Mouse (Mus musculus): ENCODE measurements around the gene Adgrv1.
A peak's percentile ranks its signal among the peaks of the same experiment; 100 is the strongest.

Adgrv1 gene

DNA sequence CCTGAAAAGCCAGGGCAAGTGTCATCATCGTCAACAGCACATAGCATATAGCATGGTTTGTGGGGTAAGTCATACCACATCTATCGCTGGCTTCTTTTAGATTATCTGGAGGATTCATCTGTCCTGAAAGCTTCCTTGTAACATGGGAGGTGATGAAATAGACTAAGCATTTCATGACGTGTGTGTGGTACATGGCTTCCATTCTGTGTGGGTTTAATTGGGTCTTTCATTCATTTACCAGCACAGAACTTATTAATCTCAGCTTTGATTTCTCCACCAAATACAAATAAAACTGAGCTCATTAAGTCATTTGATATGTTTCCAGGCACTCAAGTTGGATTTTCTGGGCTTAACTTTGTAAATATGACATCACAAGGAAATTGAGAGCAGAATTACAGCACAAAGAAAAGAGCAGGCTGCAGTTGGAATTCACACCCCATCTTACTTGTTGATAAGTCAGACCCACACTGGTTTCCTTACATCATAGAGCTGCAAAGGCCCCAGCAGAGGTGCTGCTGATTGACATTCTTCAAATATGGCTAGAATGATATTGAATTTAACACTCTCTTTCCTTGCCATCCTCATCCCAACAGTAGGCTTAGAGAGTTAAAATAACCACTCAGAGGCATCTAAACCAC lies 396.1 kb downstream of the Adgrv1 start:
- no peak for DNase-seq

GRCm38 (mm10) chr13:81234031-81234430 lies 398.9 kb downstream of the Adgrv1 start:
- no peak for DNase-seq

DNA sequence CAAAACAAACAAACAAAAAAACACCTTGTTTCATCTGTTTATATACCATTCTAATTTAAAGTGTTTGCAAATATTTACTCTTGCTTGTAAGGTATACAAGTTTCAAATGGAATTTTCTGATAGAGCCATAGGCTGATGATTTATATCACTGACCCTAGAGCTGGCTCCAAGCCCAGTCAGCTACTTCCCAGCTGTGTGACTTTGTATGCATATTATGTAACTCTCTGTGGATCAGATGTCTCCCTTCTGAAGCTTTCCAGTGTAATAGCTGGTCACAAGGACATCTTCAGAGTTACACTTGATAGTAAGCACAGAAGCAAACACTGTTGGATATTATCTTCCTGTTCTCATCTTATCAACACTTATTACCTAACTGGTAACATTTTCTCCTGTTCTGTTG lies 400.1 kb downstream of the Adgrv1 start:
- DNase-seq: no peak

DNA sequence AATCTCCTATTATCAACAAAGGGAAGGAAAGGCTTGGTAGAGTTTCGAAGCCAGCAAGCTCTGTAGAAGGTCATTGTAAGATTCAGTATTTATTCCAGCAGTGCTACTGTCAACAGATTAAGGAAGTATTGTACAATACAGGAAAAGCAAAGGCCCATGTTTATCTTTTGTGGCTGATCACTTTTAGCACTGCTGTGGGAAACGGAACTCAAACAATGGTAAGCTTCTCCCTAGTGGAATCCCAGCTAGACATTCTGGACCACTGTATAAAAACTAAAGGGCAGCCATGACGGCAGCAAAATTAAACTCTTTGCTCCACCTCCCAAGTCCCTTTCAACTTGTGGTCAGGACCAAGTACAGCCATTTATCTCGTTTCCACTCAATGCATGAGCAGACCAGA lies 402.8 kb downstream of the Adgrv1 start:
- no peak for DNase-seq

DNA sequence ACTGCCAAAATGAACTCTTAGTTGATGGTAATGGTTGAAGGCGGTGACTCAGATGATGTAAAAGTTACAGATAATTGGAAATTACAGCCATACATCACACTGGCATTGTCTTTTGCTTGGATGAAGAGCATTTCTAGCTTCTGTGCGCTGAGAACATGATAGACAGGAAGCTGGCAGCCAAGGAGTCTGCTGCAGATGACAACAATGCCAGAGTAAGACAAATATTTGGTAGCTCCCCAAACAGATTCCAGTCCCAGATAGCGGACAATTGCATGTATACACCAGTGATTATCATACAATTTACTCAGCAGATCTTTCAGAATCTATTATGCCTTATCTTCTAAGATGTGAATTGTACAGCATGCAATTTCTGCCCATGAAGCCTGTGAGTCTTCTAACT lies 409.2 kb downstream of the Adgrv1 start:
- DNase-seq: no peak

DNA sequence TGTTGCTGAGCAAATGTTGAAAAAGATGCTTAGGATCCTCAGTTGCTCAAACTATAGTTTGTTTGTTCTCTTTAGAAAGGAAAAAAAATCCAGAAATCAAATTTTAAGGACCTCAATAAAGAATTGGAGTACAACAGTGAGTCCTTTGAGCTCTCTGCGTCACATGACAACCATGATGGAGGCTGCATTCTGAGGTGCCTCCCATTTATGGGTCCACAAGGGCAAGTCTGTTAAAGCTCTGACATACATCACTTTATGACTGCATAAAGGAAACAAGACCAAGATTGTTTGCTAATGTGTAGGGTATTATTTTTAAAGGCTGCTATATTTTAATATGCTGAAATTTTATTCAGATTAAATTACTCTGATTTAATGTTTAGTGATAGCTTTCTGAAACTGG lies 410.6 kb downstream of the Adgrv1 start:
- no peak for DNase-seq

- no peak for DNase-seq
Measured at GRCm38 (mm10) chr13:81211436-81211835, 421.5 kb downstream of the Adgrv1 start.

- DNase-seq: no peak
Measured at GRCm38 (mm10) chr13:81210516-81210915, 422.4 kb downstream of the Adgrv1 start.

DNA sequence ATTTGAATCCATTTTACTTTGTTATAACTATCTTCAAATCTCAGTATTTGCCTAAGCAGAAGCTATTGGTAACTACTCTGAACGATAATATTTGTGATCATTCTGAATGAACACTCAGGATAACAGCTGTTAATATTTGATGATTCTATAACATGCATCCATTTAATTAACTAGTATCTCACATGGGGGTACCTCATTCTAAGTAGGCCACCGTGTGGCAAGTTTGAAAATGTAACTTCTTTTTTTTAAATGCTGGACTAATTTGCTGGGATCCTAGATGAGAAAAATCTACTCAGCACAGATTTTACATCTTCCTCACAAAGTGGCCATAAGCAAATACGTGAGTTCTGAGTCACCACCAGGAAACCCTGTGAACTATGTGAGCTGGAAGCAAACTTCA lies 423.1 kb downstream of the Adgrv1 start:
- no peak for DNase-seq

DNA sequence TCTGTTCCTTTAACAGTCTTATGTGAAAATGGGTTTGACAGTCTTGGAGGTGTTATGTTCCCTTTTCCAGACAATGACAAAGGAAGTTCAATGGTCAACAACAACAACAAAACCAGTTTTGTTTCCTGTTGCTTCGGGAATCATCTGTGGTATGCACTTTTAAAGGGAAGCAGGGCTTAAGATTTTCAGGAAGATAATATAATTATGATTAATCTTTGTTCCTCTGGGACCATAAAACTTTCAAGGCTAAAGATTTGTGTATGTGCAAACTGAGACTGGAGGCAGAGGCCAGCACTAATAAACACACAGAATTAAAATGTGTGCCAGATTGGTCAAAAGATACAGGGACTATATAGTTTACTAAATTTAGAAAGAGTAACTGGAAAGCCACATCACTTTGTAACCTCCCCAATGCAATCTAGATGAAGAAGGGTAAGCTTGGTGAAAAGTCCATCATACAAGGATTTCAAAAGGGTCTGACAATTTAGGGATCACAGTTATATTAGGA lies 424.8 kb downstream of the Adgrv1 start:
- DNase-seq: no peak

- DNase-seq: peak; percentile 7
Measured at GRCm38 (mm10) chr13:81181966-81182908, 450.7 kb downstream of the Adgrv1 start.

GRCm38 (mm10) chr13:81181459-81181858 lies 451.5 kb downstream of the Adgrv1 start:
- DNase-seq: peak; percentile 42

DNA sequence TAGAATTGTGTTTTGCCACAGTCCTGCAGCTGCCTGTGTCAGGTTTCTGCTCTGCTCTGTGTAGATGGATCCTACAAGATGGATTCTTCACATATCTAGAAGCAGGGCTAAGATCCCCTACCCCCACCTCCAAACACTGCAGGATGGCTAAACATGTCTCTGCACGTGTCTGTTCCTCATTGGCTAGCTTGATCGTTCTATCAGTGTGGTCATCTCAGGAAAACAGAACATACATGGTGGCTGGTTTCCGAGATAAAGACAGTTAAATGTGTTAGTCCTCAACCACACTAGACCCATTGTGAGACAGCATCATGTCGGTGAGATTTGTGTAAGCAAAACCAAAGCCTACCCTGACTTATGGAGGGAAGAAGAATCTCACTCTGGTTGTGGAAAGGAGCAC lies 456.1 kb downstream of the Adgrv1 start:
- no peak for DNase-seq

DNA sequence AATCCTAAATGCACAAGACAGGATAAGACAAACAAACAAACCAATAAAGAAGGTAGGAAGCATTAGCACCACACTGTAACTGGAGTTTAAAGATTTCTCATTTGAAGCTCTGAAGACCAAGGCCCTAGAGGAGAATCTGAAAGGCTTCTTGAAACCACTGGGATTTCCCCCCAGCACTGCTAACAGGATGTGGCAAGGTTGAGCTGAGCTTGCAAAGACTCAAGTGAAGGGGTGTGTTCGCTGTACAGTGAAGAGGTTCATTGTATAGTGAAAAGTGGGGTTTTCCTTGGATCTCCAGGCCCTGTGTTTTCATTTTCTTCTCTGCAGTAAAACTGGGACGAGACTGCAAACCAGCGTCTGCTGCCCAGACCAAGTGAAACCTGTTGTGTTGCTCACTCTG lies 456.9 kb downstream of the Adgrv1 start:
- no peak for DNase-seq

- DNase-seq: no peak
Measured at GRCm38 (mm10) chr13:81171115-81171514, 461.8 kb downstream of the Adgrv1 start.

DNA sequence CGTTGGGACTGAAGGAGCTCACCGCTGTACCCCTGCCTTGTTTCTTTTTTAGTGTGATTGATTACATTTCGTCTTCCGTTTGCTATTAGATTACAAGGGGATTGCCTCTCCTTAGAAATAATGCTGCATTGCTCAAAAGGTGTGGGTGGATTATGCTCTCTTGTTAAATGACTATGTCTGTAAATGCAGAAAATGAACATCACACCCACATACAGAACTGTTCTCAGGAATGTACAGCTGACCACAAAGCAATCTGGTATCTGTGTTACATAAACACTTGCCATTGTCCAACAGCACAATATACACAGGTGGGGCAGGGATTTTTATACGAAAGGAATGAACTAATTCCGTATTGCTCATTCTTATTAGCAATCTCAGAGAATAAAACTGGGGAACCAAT lies 465.5 kb downstream of the Adgrv1 start:
- no peak for DNase-seq

DNA sequence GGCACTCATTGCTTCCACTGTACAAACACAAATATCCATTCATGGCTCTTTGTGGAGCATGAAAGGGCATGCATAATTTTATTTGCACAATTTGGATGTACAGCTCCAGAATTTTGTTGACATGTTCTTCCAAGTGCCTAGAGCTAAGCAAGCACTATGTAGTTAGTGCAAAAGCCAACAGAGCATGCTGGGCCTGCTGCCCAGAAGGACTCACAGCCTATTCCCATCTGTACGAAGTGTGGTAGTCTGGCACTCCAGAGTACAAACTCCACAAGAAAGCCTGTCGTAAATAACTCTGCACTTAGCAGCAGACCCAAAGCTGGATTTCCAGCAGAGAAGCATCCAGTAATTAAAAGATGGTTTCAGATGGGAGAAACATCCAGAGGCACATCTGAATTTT lies 473.1 kb downstream of the Adgrv1 start:
- DNase-seq: no peak

- peak; percentile 52 for DNase-seq
Measured at GRCm38 (mm10) chr13:81155322-81155721, 477.6 kb downstream of the Adgrv1 start.

DNA sequence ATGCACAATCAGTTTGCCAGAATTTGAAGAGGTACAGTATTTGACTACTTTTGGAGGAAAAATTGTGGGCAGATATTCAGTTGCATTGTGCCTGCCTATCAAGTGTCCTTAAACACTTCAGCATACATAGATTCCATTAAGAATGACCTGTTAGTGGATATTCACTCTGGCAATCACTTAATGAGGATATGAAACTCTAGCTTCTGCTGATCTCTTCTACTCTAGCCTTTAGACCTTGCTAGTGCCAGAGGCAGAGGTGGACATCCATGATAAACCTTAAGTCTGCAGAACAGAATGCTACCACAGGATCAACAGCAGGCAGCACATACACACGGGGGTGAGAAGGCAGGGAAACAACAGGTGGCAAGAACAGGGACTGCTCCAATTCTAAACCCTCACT lies 488.5 kb downstream of the Adgrv1 start:
- no peak for DNase-seq

DNA sequence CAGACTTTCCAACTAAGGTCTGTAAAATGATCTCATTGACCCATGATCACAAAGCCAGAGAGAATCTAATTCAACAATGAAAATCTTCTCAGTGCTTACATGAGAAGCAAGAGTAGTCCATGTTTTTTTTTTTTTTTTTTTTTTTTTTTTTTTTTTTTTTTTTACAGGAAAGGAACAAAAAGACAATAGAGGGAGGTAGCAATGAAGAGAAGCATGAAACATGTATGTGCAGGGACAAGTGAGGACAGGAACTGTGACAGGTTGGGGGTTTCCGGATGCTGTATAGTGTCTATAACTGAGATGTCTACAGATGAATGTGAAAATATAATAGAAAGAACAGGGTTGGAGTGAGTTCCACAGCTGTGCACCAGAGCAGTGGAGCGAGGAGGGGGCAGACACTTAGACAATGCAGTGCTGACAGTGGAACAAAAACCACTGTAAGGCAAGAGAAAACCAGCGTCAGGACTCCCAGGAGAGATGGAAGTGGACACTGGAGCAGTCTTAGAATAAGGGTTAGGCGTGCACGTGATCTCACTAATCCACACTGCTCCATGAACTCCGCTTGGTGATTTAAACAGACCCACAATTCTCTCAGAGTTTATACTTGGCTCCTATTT lies 490.6 kb downstream of the Adgrv1 start:
- no peak for DNase-seq

GRCm38 (mm10) chr13:81136652-81137422 lies 496.1 kb downstream of the Adgrv1 start:
- DNase-seq: no peak

- no peak for DNase-seq
Measured at GRCm38 (mm10) chr13:81135953-81136352, 497.0 kb downstream of the Adgrv1 start.

DNA sequence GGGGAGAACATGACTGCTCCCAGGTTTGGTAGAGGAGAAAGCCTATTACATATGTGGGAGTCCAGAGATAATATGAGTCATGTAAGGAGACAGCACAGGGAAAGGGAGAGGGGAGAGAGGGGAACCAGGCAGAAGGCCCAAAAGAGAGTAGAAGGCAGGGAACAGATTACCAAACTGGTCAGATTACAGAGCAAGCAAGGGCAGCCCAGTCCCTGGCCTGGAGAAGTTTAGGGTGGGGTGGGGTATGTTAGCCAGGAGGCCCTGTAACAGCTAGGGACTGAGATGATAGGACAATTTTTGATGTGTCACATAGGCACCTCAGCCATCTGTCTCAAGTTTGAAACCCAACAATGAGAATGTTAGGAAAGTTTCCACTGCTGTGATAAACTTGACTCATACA lies 498.5 kb downstream of the Adgrv1 start:
- DNase-seq: no peak

Measured in retina, postnatal 1 day (tissue).